Mouse (Mus musculus) CH12.LX (cell line): ENCODE measurements at regions not wholly inside any gene's neighbourhood (a gene's known extent, or its start where the extent isn't known, plus 50 kb on each side); places are given as distances from the start of the nearest gene placed in this dataset.

ENCODE experiments used
- CTCF ChIP-seq, 2 experiments: IDR thresholded peaks in 1 of 2; conservative IDR thresholded peaks in 1 of 2; 2 replicates each; pipeline ENCODE4 v1.5.1; 2011 to 2012; ENCODE audit warnings: low read depth in 2 of 2, low read length in 2 of 2, improper control_type of control experiment in 1 of 2, inconsistent platforms in 1 of 2, mild to moderate bottlenecking in 1 of 2, moderate library complexity in 1 of 2
- EP300 ChIP-seq: IDR thresholded peaks from 2 replicates; pipeline ENCODE4 v1.6.1; 2011; ENCODE audit warnings: low read length, improper control_type of control experiment
- POLR2AphosphoS2 ChIP-seq: IDR thresholded peaks from 2 replicates; pipeline ENCODE4 v1.6.1; 2011; ENCODE audit warnings: low read depth, low read length, improper control_type of control experiment
- RAD21 ChIP-seq: IDR thresholded peaks from 2 replicates; pipeline ENCODE4 v1.6.1; 2011; ENCODE audit warnings: low read depth, mild to moderate bottlenecking, low read length, improper control_type of control experiment, moderate library complexity
- TCF12 ChIP-seq: IDR thresholded peaks from 2 replicates; pipeline ENCODE4 v1.6.1; 2014; ENCODE audit warnings: low read depth, mild to moderate bottlenecking, inconsistent platforms, low read length, improper control_type of control experiment
- ZC3H11A ChIP-seq: IDR thresholded peaks from 2 replicates; pipeline ENCODE4 v1.6.1; 2012; ENCODE audit warnings: low read depth, mild to moderate bottlenecking, inconsistent platforms, low read length, improper control_type of control experiment

GRCm38 (mm10) chr12:73424814-73425213 lies 121.4 kb downstream of the Tmem30b start:
- TF ChIP-seq POLR2AphosphoS2, result no peak
- TF ChIP-seq CTCF (conservative IDR thresholded peaks at IDR 0.05 in 1 of 2, IDR thresholded peaks at IDR 0.05 in 1 of 2; ENCODE audit: low read depth in 2 of 2, low read length in 2 of 2), result no peak
- TF ChIP-seq RAD21, result no peak
- TF ChIP-seq EP300, result no peak
- no peak for TF ChIP-seq ZC3H11A
- no peak for TF ChIP-seq TCF12
